Mouse (Mus musculus) spleen, adult 12 weeks (tissue): ENCODE data around the gene C1qtnf5.
"Not testable (repeated sequence)": the region's sequence is repeated elsewhere in the genome, so short reads cannot be mapped to it uniquely, and the experiment has no call there.

ENCODE experiments used
- DNase-seq: peaks from one replicate; pipeline ENCODE4 v3.0.0; 2022; ENCODE audit warnings: low spot score

Gene C1qtnf5

DNA sequence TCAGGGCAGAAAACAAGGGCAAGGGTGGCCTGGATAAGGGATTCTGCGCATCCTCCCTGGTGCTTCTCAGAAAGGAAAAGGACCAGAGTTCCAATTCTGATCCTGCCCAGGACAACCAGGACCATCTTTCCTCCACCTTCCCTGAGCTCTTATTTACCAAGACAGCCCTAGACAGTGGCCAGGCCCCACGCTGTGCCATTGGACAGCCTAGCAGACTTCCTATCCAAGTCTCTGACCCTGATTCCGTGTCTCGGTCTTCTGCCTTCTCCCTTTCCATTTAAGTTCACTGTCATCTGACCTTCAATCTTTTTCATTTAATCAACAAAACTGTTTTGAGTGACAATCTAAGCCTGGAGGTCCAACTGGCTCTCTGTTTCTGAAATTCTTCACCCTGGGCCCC lies 449 bp upstream of the C1qtnf5 start:
- no peak for DNase-seq

GRCm38 (mm10) chr9:44107557-44108179 lies 623 bp downstream of the C1qtnf5 start:
- DNase-seq, result no peak

- no peak for DNase-seq
Measured at GRCm38 (mm10) chr9:44108269-44109055, 1.4 kb downstream of the C1qtnf5 start.

DNA sequence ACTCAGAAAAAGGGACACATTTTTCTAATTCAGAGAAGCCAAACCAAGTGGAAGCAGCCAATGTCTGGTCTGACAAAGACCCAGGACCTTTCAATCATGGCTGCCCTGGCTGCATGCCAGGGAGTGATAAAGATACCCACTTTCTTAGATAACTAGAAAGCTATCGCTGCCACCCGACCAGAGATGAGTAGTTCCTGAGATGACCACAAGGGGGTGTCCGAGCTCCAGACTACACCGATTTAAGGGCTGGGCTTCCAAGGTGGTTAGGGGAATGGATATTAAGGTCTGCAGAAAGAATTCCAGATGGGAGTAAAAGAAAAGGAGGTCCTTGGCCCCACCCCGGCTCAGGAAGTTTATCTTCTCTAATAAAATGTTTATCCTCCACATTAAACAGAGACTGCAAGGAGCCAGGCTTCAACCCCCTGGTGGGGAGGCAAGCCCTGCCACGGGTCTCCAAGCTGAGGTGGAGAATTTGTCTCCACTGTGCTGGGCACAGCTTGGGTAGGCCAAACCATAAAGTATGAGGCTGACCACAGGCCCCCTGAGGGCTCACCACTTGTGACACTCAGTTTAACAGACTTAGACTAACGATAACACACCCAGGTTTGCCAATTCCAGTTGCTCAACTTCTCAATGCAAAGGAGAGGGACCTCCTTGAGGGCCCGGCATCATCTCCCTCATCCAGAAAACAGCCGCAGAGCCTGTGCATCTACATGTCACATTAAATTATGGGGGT lies 2.5 kb downstream of the C1qtnf5 start:
- DNase-seq, result peak; percentile 70

DNA sequence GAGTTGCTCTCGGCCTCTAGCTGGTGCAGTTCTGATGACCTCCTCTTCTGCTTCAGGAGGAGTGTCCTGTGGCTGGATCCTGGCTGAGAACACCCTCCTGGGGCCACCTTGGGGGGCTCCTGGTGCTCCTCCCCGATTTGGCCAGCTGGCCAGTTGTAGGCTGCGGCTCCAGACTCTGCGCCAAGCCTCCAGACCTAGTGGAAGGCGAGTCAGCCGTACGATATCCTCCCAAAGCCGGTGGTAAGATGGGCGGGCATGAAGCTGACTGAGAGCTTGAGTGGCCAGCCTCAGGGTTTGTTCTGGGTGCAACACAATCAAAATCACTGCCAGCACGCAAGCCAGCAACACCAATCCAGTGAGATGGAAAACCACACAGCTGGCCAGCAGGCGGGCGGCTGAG lies 4.9 kb downstream of the C1qtnf5 start:
- DNase-seq, result not testable (repeated sequence)

- peak; percentile 90 for DNase-seq
Measured at GRCm38 (mm10) chr9:44113105-44113789, 6.2 kb downstream of the C1qtnf5 start, which contains the start of the genes Gm49380 and Rnf26. Gene Gm49380 (minus strand): TSS chr9:44113500. Gene Rnf26 (minus strand): TSS chr9:44113517.

- DNase-seq, result no peak
Measured at GRCm38 (mm10) chr9:44114453-44114852, 7.4 kb downstream of the C1qtnf5 start.

GRCm38 (mm10) chr9:44115599-44115998 lies 8.6 kb downstream of the C1qtnf5 start:
- no peak for DNase-seq

DNA sequence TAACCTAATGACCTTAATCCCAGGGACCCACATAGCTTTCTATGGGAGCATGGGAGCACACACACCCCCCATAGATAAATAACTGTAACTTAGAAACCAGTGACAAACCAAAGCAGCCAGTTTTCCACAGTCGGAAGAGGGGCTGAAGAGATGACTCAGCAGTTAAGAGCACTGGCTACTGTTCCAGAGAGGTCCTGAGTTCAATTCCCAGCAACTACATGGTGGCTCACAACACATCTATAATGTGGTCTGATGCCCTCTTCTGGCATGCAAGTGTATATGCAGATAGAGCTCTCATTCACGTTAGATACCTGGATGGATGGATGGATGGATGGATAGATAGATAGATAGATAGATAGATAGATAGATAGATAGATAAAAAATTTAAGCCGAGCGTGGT lies 9.1 kb downstream of the C1qtnf5 start:
- DNase-seq, result no peak

DNA sequence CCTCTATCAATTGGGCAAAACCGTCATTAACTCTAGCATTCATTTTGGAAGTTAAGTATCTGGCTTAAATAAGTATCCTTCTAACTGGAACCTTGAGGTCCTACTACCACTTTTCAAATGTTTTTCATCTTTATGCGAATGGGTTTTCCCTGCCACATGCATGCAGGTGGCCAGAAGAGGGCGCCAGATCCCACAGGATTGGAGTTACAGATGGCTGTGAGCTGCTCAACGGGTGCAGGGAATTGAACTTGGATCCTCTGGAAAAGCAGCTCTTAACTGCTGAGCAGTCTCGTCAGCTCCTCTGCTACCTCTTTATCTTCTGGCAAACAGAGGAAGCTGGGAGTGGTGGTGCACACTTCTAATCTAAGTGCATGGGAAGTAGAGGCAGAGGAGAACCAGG lies 12.0 kb downstream of the C1qtnf5 start:
- no peak for DNase-seq

DNA sequence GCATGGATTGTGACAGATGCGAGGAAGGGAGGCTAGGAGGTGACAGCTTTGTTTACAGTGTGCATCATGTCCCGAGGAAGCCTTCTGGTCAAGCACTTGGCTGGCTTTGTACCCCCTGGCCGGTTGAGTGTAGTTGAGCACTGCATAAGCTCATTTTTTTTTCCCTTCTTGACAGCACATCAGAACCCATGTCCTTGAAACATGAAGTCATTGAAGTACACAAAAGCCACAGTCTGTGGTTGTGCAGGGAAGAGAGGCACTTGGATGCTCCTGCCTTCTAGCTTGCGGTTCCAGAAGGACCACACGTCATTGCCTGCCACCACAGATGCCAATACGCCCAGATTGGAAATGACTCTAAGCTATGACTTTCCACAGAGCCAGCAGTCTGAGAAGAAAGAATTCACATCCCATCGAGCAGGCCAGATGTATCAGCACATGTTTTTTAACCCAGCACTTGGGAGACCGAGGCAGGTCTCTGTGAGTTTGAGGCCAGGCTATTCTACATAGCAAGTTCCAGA lies 13.0 kb downstream of the C1qtnf5 start:
- no peak for DNase-seq

- no peak for DNase-seq
Measured at GRCm38 (mm10) chr9:44124317-44124716, 17.3 kb downstream of the C1qtnf5 start.

GRCm38 (mm10) chr9:44125026-44125425 lies 18.0 kb downstream of the C1qtnf5 start:
- no peak for DNase-seq

DNA sequence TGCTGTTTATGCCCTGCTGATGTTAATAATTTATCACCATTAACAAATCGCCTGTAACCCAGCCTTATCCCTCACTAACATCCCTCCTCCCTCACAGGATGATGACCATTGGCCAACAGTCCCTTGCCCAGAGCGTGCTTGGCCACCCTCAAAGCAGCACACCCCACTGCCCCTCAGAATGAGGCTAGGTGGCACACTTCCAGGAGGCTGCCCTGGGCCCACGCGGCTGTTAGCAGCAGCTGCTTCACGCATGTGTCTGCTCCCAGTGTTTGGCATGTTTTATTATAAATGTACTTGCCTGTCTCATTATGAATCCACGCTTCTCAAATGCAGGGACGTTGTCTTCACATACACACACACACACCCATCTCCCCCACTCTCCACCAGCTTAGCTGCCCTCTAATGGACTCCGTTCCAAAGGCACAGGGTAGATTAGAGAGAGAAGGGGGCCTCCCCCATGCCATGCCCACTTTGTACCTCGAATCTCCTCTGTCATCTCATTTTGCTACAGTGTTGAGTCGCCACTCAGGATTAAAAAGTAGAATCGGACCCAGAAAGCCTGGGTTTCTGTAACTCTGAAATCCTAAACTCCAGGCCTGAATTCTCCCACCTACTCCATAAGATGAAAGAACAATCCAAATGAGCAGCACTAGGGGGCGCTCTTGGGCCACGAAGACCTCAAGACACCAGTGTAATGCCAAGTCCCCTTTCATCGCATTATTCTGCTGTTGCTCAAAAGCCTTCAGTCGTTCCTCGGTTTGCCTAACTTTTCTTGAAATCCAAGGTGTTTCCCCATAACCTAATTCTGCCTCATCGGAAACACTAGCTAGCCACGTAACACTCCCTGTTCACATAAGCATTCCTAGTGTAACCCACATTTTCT lies 18.7 kb downstream of the C1qtnf5 start:
- DNase-seq, result no peak

GRCm38 (mm10) chr9:44126746-44127145 lies 19.7 kb downstream of the C1qtnf5 start:
- DNase-seq, result no peak

- no peak for DNase-seq
Measured at GRCm38 (mm10) chr9:44127351-44127801, 20.3 kb downstream of the C1qtnf5 start.

DNA sequence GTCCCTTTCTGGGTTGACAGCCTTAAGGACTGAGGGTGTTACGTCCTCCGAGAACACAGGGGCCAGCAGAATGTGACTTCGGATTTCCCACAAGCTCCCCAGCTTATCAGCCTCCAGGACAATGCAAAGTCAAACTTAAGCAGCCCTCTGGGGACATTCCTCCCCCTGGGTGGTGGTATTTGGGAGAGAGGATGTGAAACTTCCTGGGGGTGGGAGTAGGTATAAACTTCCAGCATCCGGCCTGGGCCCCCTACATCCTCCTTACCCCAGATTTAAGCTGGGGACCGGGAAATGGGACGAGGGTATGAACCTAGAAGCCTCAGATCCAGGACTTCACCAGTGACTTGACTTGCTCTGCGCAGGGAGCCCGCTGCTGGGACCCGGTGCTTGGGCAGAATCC lies 22.6 kb downstream of the C1qtnf5 start:
- no peak for DNase-seq

GRCm38 (mm10) chr9:44130034-44130433 lies 23.0 kb downstream of the C1qtnf5 start:
- peak; percentile 33 for DNase-seq

DNA sequence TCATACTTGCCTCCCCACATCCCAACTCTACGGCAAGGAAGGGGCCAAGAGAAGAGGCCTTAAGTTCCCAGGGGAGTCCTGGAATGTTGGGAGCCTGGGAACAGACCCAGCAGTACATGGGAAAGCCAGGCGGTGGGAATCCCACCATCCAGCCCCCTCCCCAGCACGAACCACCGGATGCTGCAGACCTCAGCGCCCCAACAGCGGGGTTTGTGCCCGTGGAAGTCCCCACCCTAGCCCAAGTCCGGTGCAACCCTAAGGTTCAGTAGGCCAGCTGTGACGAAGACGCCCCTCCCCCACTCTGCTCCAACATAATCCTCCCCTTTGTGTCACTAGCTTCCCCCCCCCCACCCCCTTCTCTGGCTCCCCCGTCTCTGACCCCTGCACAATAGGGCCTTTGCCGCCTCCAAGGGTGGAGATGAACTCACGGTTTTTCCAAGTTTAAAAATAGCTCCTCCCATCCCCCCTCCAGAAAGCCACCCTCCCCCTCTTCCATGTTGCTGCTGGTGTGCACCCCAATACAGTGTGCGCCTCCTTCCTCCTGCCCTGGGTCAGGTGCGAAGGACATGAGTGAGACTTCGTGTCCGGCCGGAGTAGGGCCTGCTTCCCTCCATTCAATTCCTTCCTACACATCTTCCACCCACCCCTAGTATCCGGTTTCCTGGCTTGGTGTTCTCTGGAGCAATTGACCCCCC lies 23.7 kb downstream of the C1qtnf5 start:
- DNase-seq, result no peak

DNA sequence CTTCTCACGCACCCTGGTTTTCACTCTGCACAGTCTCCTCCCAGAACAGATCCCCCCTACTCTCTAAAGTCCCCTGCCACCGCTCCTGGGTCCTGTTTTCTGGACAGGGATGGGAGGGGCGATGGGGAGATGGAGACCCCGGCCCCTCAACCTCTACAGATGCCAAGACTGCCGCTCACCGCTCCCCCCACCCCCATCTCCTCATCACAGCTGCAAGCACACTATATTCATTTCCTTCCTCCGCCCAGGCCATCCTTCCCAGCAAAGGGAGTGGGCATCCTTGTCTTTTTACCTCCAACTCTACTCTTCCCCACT lies 24.2 kb downstream of the C1qtnf5 start:
- DNase-seq, result no peak
